Mouse (Mus musculus): ENCODE data around the gene Rpa1. TPM values are rescaled to one million over a fixed set of nuclear protein-coding genes. Genes with fewer than 3 reads are reported as not detected.
A peak's percentile ranks its signal among the peaks of the same experiment; 100 is the strongest.
"Not testable (repeated sequence)": the region's sequence is repeated elsewhere in the genome, so short reads cannot be mapped to it uniquely, and the experiment has no call there.

The Rpa1 gene
- 85.0 and 85.8 TPM in 2 replicates for polyA plus RNA-seq (2014; fragmentation: Nextera tagmentation; extraction: Ambion mirVana)

DNA sequence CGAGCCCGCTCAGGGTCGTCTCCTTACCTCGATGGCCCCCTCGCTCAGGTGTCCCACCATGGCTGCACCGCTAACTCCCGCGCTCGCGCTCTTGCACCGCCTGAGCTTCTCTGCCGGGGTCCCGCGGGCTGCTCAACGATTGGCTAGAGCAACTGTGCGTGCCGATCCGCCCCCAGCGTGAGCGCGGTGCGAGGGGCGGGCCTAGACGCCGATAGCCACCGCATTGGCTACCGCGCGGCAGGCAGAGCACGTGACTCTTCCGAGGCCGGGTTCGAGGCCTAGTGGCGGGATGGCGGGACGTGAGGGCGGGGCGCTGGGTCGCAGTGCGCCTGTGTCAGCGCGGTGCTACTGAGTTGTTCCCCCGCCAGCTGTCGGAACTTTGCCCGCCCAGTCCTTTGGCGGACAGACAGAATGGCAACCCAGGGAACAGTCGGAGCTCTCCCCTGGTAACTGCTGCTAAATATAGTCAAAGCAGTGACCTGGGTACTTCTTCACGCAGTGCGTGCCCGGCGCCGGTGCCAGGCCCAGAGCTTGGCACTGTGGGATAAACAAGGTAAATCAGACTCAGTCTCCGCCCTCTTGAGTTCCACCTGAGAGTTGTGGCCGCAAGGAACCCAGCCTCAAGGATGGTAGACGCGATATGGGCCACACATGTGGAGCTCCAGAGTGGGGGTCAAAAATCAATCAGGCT, at the start of gene Rpa1, which contains the start of gene Smyd4:
Gene Rpa1, minus strand, starts transcription at position 126 of the 691 bp plus-strand sequence.
Gene Smyd4, plus strand, starts transcription at position 235 of the 691 bp plus-strand sequence.
- DNase-seq (ENCODE audit: low spot score) (peak; percentile 98), ATAC-seq (ENCODE audit: low read depth) (peak; percentile 100)
- Histone ChIP-seq H3K36me3 (ENCODE audit: control insufficient read depth, insufficient read depth, low read length) (peaks cover 3% of the 10 kb centered on the region; the same call in 1 of the 2 replicates), H3K4me3 (ENCODE audit: low read depth, low read length) (peak within 1 kb of the TSS; percentile 87), H3K4me2 (ENCODE audit: low read depth, low read length) (peak within 1 kb of the TSS; percentile 86), H3K9me3 (ENCODE audit: control insufficient read depth, low read length) (no peaks in the 10 kb centered on the region), H3K9ac (ENCODE audit: low read depth, low read length) (peak within 1 kb of the TSS; percentile 84), H3K27me3 (replicated peaks; ENCODE audit: control insufficient read depth, insufficient read depth, low read length) (no peaks in the 10 kb centered on the region), H3K27ac (replicated peaks; ENCODE audit: low read depth, low read length) (peak within 1 kb of the TSS; percentile 55), H3K4me1 (ENCODE audit: control insufficient read depth, insufficient read depth, low read length) (peaks cover 17% of the 10 kb centered on the region; the same call in 1 of the 2 replicates)
- WGBS = under 1% methylated on average over 55 of the region's 56 CpGs

DNA sequence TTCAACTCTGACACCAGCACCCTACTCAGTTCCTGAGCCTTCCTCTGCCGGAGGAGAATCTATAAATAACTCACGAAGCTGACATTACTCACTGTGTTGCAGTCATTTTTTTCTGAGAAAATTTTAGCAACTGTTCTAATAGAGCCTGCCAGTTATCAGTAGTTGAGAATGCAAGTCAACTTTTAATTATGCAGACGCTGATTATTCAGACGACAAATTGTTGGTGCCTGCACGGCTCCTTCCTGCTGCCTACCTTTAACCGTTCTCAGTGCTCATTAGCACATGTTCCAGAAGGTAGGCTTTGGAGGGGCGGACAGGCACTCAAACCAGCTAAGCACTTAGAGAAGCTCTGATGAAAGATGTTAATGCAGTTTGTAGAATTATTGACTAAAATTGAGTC, 49.3 kb upstream of the Rpa1 start:
- ATAC-seq (ENCODE audit: low read depth) = no peak

DNA sequence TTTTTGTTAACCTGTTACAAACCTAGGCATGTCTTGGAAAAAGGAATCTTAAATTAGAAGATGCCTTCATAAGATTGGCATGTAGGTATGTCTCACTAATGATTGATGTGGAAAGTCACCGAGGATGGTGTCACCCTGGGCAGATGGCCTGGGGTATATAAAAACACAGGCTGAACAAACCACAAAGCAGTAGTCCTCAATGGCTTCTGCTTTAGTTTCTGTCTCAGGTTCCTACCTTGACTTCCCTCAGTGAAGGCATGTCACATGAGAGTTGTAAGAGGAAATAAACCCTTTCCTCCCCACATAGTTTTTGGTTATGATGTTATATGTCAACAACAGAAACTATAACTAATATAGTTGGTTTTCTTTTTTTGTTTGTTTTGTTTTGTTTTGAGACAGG, 47.5 kb upstream of the Rpa1 start:
- Histone ChIP-seq H3K4me1 (ENCODE audit: control insufficient read depth, insufficient read depth, low read length) (no peaks in the 10 kb centered on the region), H3K9ac (ENCODE audit: low read depth, low read length) (no peak overlapping the region), H3K4me3 (ENCODE audit: low read depth, low read length) (no peak overlapping the region), H3K27ac (replicated peaks; ENCODE audit: low read depth, low read length) (no peak overlapping the region), H3K36me3 (ENCODE audit: control insufficient read depth, insufficient read depth, low read length) (no peaks in the 10 kb centered on the region), H3K4me2 (ENCODE audit: low read depth, low read length) (no peak overlapping the region), H3K27me3 (replicated peaks; ENCODE audit: control insufficient read depth, insufficient read depth, low read length) (no peaks in the 10 kb centered on the region), H3K9me3 (ENCODE audit: control insufficient read depth, low read length) (no peaks in the 10 kb centered on the region)
- WGBS = 67% methylated on average over 1 of the region's 1 CpGs
- no peak for ATAC-seq (ENCODE audit: low read depth)
- no peak for DNase-seq (ENCODE audit: low spot score)

More for the DNA sequence above, 49.3 kb upstream of the Rpa1 start:
- no peak overlapping the region for H3K27ac ChIP-seq (replicated peaks; ENCODE audit: low read depth, low read length)
- DNase-seq (ENCODE audit: low spot score) = no peak
- no peak overlapping the region for H3K4me3 ChIP-seq (ENCODE audit: low read depth, low read length)
- H3K4me2 ChIP-seq (ENCODE audit: low read depth, low read length) = no peak overlapping the region
- no peaks in the 10 kb centered on the region for H3K36me3 ChIP-seq (ENCODE audit: control insufficient read depth, insufficient read depth, low read length)
- WGBS = 72% methylated on average over 7 of the region's 7 CpGs
- no peak overlapping the region for H3K9ac ChIP-seq (ENCODE audit: low read depth, low read length)
- H3K9me3 ChIP-seq (ENCODE audit: control insufficient read depth, low read length) = no peaks in the 10 kb centered on the region
- H3K27me3 ChIP-seq (replicated peaks; ENCODE audit: control insufficient read depth, insufficient read depth, low read length) = no peaks in the 10 kb centered on the region
- H3K4me1 ChIP-seq (ENCODE audit: control insufficient read depth, insufficient read depth, low read length) = no peaks in the 10 kb centered on the region

DNA sequence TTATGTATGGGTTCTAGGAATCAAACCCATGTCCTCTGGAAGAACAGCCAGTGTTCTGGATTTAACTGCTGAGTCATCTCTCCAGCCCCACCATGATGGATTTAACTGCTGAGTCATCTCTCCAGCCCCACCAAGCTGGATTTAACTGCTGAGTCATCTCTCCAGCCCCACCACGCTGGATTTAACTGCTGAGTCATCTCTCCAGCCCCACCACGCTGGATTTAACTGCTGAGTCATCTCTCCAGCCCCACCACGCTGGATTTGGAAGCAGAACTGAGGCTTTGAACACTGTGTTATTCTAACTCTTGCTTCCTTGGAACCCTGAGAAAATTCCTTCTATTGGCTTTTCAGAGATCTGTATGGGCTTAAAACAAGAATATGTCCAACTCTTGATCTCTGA, 35.4 kb upstream of the Rpa1 start:
- H3K4me1 ChIP-seq (ENCODE audit: control insufficient read depth, insufficient read depth, low read length); H3K27ac ChIP-seq (replicated peaks; ENCODE audit: low read depth, low read length); H3K9ac ChIP-seq (ENCODE audit: low read depth, low read length); ATAC-seq (ENCODE audit: low read depth); H3K4me3 ChIP-seq (ENCODE audit: low read depth, low read length); H3K27me3 ChIP-seq (replicated peaks; ENCODE audit: control insufficient read depth, insufficient read depth, low read length); H3K4me2 ChIP-seq (ENCODE audit: low read depth, low read length); H3K9me3 ChIP-seq (ENCODE audit: control insufficient read depth, low read length); H3K36me3 ChIP-seq (ENCODE audit: control insufficient read depth, insufficient read depth, low read length); DNase-seq (ENCODE audit: low spot score): not testable (repeated sequence)
- 57% methylated on average over 3 of the region's 3 CpGs for WGBS

DNA sequence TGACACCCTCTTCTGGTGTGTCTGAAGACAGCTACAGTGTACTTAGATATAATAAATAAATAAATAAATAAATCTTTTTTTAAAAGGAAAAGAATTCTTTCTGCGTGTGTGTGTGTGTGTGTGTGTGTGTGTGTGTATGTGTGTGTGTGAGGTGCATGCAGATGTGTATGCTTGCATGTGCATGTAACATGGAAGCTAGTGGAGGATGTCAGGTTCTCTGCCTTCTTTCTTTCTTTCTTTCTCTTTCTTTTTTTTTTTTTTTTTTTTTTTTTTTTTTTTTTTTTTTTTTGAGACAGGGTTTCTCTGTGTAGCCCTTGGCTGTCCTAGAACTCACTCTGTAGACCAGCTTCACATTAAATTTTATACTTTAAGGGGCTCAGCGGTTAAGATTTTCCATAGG, 30.7 kb upstream of the Rpa1 start:
- H3K4me3 ChIP-seq (ENCODE audit: low read depth, low read length); H3K36me3 ChIP-seq (ENCODE audit: control insufficient read depth, insufficient read depth, low read length); H3K9me3 ChIP-seq (ENCODE audit: control insufficient read depth, low read length); H3K27ac ChIP-seq (replicated peaks; ENCODE audit: low read depth, low read length); DNase-seq (ENCODE audit: low spot score); H3K4me2 ChIP-seq (ENCODE audit: low read depth, low read length); ATAC-seq (ENCODE audit: low read depth); H3K4me1 ChIP-seq (ENCODE audit: control insufficient read depth, insufficient read depth, low read length); H3K27me3 ChIP-seq (replicated peaks; ENCODE audit: control insufficient read depth, insufficient read depth, low read length); H3K9ac ChIP-seq (ENCODE audit: low read depth, low read length): not testable (repeated sequence)
- WGBS = 93% methylated on average over 2 of the region's 2 CpGs

DNA sequence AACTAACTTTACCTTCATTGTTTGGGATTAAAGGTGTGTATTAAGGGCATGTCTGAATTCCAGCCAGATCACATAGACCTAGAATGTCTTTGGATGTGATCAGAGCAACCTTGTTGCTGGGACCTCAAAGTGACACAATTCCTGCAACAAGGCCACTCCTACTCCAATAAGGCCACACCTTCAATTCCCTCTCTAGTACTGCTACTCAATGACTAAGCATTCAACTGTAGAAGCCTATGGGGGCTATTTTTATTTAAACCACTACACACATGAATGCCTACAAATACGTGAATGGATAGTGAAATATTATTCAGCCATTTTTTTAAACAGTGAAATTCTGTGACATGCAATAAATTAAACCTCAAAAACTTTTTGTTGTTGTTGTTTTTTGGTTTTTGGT, 29.0 kb upstream of the Rpa1 start:
- no peak overlapping the region for H3K4me3 ChIP-seq (ENCODE audit: low read depth, low read length)
- H3K9me3 ChIP-seq (ENCODE audit: control insufficient read depth, low read length) = no peaks in the 10 kb centered on the region
- H3K27me3 ChIP-seq (replicated peaks; ENCODE audit: control insufficient read depth, insufficient read depth, low read length) = no peaks in the 10 kb centered on the region
- H3K9ac ChIP-seq (ENCODE audit: low read depth, low read length) = no peak overlapping the region
- DNase-seq (ENCODE audit: low spot score) (no peak), ATAC-seq (ENCODE audit: low read depth) (no peak)
- H3K27ac ChIP-seq (replicated peaks; ENCODE audit: low read depth, low read length) = no peak overlapping the region
- H3K4me1 ChIP-seq (ENCODE audit: control insufficient read depth, insufficient read depth, low read length) = no peaks in the 10 kb centered on the region
- H3K36me3 ChIP-seq (ENCODE audit: control insufficient read depth, insufficient read depth, low read length) = no peaks in the 10 kb centered on the region
- WGBS = 92% methylated on average over 1 of the region's 1 CpGs
- H3K4me2 ChIP-seq (ENCODE audit: low read depth, low read length) = no peak overlapping the region

DNA sequence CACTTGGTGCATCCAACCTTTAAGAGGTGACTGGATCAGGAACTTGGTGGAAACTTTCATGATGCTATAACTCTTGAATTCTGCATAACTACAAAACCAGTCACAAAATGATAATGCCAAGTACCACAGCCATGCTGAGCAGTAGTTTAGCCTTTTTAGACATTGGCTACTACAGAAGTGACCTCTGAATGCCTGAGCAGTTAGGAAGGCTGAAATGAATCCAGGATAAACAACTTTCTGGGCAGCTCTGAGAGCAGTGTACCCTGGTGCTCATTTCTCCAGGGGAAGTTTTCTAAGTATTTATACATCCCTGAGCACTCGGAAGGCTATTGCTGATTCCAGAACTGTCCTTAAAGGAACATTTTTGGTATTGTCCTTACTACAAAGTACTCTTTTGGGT, 7.4 kb upstream of the Rpa1 start:
- no peak overlapping the region for H3K9ac ChIP-seq (ENCODE audit: low read depth, low read length)
- no peaks in the 10 kb centered on the region for H3K9me3 ChIP-seq (ENCODE audit: control insufficient read depth, low read length)
- peaks cover 17% of the 10 kb centered on the region; the same call in 1 of the 2 replicates for H3K36me3 ChIP-seq (ENCODE audit: control insufficient read depth, insufficient read depth, low read length)
- H3K4me3 ChIP-seq (ENCODE audit: low read depth, low read length) = no peak overlapping the region
- whole genome bisulfite sequencing = 85% methylated on average over 1 of the region's 1 CpGs
- H3K4me1 ChIP-seq (ENCODE audit: control insufficient read depth, insufficient read depth, low read length) = no peaks in the 10 kb centered on the region
- H3K27ac ChIP-seq (replicated peaks; ENCODE audit: low read depth, low read length) = no peak overlapping the region
- no peak for DNase-seq (ENCODE audit: low spot score)
- no peak overlapping the region for H3K4me2 ChIP-seq (ENCODE audit: low read depth, low read length)
- ATAC-seq (ENCODE audit: low read depth) = no peak
- no peaks in the 10 kb centered on the region for H3K27me3 ChIP-seq (replicated peaks; ENCODE audit: control insufficient read depth, insufficient read depth, low read length)

DNA sequence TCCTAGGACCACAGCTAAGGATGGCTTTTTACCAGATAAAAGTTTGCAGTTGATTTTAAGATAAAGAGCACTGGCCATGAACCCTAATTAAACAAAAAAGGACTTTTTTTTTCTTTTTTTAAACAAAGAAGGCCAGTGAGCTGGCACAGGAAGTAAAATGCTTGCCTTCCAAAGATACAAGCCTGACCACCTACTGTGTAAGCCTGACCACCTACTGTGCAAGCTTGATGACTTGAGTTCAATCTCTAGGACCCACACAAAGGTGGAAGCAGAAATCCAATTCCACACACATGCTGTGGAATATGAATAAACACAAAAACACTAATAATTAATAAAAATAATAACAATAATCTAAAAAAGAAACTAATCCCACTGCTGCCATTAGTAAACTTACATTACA, 3.1 kb upstream of the Rpa1 start:
- Histone ChIP-seq H3K9me3 (ENCODE audit: control insufficient read depth, low read length) (no peaks in the 10 kb centered on the region), H3K36me3 (ENCODE audit: control insufficient read depth, insufficient read depth, low read length) (peaks cover 13% of the 10 kb centered on the region; the same call in 1 of the 2 replicates), H3K27me3 (replicated peaks; ENCODE audit: control insufficient read depth, insufficient read depth, low read length) (no peaks in the 10 kb centered on the region), H3K4me3 (ENCODE audit: low read depth, low read length) (no peak overlapping the region), H3K27ac (replicated peaks; ENCODE audit: low read depth, low read length) (no peak overlapping the region), H3K4me1 (ENCODE audit: control insufficient read depth, insufficient read depth, low read length) (peaks cover 17% of the 10 kb centered on the region; the same call in 1 of the 2 replicates), H3K4me2 (ENCODE audit: low read depth, low read length) (no peak overlapping the region), H3K9ac (ENCODE audit: low read depth, low read length) (no peak overlapping the region)
- ATAC-seq (ENCODE audit: low read depth) (no peak), DNase-seq (ENCODE audit: low spot score) (no peak)

DNA sequence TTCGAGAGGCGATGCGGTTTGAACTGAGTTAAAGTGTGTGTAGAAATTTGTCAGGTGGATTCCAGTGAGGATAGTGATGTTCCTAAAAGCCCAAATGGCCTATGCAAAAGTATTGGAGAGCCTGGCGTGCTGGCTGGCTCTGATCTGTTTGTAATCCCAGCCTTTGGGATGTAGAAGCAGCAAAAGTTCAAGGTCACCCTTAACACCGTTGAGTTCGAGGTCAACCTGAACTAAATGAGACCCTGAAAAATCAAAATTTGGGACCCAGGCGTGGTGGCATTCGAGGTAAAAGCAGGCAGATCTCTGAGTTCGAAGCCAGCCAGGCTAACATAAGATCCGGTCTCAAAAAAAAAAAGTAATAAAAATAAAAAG, 752 bp upstream of the Rpa1 start:
- ATAC-seq (ENCODE audit: low read depth) (no peak), DNase-seq (ENCODE audit: low spot score) (no peak)
- Histone ChIP-seq H3K36me3 (ENCODE audit: control insufficient read depth, insufficient read depth, low read length) (peaks cover 8% of the 10 kb centered on the region; the same call in 1 of the 2 replicates), H3K4me3 (ENCODE audit: low read depth, low read length) (peak overlapping the region; percentile 87), H3K4me2 (ENCODE audit: low read depth, low read length) (peak overlapping the region; percentile 86), H3K4me1 (ENCODE audit: control insufficient read depth, insufficient read depth, low read length) (peaks cover 17% of the 10 kb centered on the region; the same call in 1 of the 2 replicates), H3K9me3 (ENCODE audit: control insufficient read depth, low read length) (no peaks in the 10 kb centered on the region), H3K27me3 (replicated peaks; ENCODE audit: control insufficient read depth, insufficient read depth, low read length) (no peaks in the 10 kb centered on the region), H3K27ac (replicated peaks; ENCODE audit: low read depth, low read length) (peak overlapping the region; percentile 55; the same call in 1 of the 2 replicates), H3K9ac (ENCODE audit: low read depth, low read length) (peak overlapping the region; percentile 84)
- WGBS = 42% methylated on average over 10 of the region's 10 CpGs

Data from embryonic facial prominence, embryonic 14.5 days (tissue).